Mouse (Mus musculus) cerebellum, adult 2 months (tissue): ENCODE measurements around the gene 1700011M02Rik. TPM values are rescaled to one million over a fixed set of nuclear protein-coding genes. Genes with fewer than 3 reads are reported as not detected.
"Not testable (repeated sequence)": the region's sequence is repeated elsewhere in the genome, so short reads cannot be mapped to it uniquely, and the experiment has no call there.

Experiments used
- DNase-seq, 2 experiments: peaks; one replicate each; pipeline ENCODE4 v3.0.0; 2021
- H3K27ac ChIP-seq: fragments of 200-500 bp; 2 replicates; pipeline ENCODE4 v1.5.1; 2012; ENCODE audit warnings: low read length, control low read depth, inconsistent platforms; ENCODE audit not compliant: insufficient read depth
- H3K27me3 ChIP-seq: fragments of 200-500 bp; 2 replicates; pipeline ENCODE4 v1.6.1; 2012; ENCODE audit warnings: inconsistent platforms, mild to moderate bottlenecking, low read length, moderate library complexity; ENCODE audit not compliant: control insufficient read depth, insufficient read depth
- H3K4me1 ChIP-seq: fragments of 200-500 bp; 2 replicates; pipeline ENCODE4 v1.6.1; 2011; ENCODE audit warnings: low read length; ENCODE audit not compliant: control insufficient read depth, insufficient read depth
- H3K4me3 ChIP-seq: fragments of 200-500 bp; replicated peaks from 2 replicates; pipeline ENCODE3; 2011; ENCODE audit warnings: mild to moderate bottlenecking, low read depth, low read length, control low read depth; ENCODE audit not compliant: insufficient read depth
- CTCF ChIP-seq: fragments of 200-500 bp; IDR thresholded peaks from 2 replicates; pipeline ENCODE4 v1.5.1; 2011; ENCODE audit warnings: low read depth, mild to moderate bottlenecking, control low read depth, low read length, moderate library complexity, borderline replicate concordance; ENCODE audit not compliant: insufficient read depth
- POLR2A ChIP-seq: fragments of 200-500 bp; IDR thresholded peaks from 2 replicates; pipeline ENCODE4 v1.6.1; 2011; ENCODE audit warnings: low read length, control low read depth, borderline replicate concordance; ENCODE audit not compliant: insufficient read depth
- WGBS: fragments of 180-500 bp; shearing (Covaris S2); methylation state at CpG from one replicate; pipeline ENCODE4 v1.1.7; 2018; 5-methylcytosine and 5-hydroxymethylcytosine counted together
- polyA plus RNA-seq: library from polyadenylated mRNA; depleted of rRNA; stranded (reverse); fragments of >200 nt; gene quantifications from 2 replicates; pipeline ENCODE4 v1.2.3, GENCODE M21; 2012; rRNA removed

1700011M02Rik gene
- polyA plus RNA-seq, 1 experiment, result not detected

- no peak for TF ChIP-seq POLR2A
- TF ChIP-seq CTCF, result no peak
- WGBS, result 68% methylated on average over 5 of the region's 5 CpGs
Measured at GRCm38 (mm10) chrX:102936743-102937142, 28.0 kb downstream of the 1700011M02Rik start.

DNA sequence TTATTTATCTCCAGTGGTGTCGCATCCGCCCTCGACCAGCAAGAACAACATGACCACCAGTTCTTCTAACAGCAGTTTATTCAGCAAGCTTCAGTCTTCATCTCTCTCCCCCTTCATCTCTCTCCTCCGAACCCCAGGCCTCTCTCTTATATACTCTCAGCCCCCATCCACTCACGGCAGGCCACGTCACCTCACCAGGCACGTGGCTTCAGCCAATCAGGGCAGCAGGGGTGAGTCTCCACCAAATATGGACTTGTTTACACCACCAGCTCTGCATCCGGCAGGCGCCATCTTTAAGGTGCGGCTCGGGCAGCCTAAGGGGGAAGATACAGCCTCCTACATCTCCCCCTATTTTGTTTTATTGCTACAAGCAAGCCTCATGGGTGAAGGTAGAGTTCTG is 41.4 kb downstream of the 1700011M02Rik start:
- not testable (repeated sequence) for H3K27me3 ChIP-seq, H3K4me1 ChIP-seq, H3K27ac ChIP-seq, H3K4me3 ChIP-seq
- WGBS, result 87% methylated on average over 11 of the region's 11 CpGs
- DNase-seq, result peak in 1 of 2 experiments; percentile 25

More at GRCm38 (mm10) chrX:102936743-102937142, 28.0 kb downstream of the 1700011M02Rik start:
- Histone ChIP-seq H3K27me3 (no peaks in the 10 kb centered on the region), H3K4me1 (peaks cover 3% of the 10 kb centered on the region; the same call in 1 of the 2 replicates), H3K27ac (no peak overlapping the region), H3K4me3 (no peak overlapping the region)
- no peak for DNase-seq

DNA sequence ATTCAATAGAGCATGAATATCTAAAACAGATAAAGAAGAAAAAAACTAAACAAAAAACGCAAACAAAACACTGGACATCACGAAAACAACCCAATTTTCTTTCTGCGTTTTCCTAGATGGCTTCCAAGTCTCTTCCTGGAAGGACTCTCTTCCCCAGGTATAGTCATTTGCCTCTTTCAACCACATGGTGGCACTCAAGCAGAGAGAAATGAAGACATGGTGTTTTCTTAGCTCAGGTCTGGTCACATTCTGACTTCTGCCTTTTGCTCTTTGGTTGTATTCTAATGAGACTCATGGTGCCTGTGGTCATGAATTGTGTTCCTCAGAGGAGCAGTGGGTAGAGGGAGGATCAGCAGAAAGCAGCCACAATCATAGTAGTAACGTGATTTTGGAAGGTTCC is 50.2 kb downstream of the 1700011M02Rik start:
- Histone ChIP-seq H3K27ac (no peak overlapping the region), H3K4me1 (no peaks in the 10 kb centered on the region), H3K27me3 (no peaks in the 10 kb centered on the region), H3K4me3 (no peak overlapping the region)
- peak; percentile 28 to 35 for DNase-seq
- WGBS, result 23% methylated on average over 4 of the region's 4 CpGs
- peak; percentile 19; the same call in 1 of the 2 replicates for TF ChIP-seq CTCF
- TF ChIP-seq POLR2A, result no peak

Other genes starting within 250 kb of the 1700011M02Rik start
- gene Gm3880, start 221.9 kb upstream of the 1700011M02Rik start, polyA plus RNA-seq, result not detected in 2 replicates
- gene Gm9112, start 201.3 kb upstream of the 1700011M02Rik start, polyA plus RNA-seq, result not detected in 2 replicates
- not detected in 2 replicates for gene Dmrtc1b, start 201.0 kb upstream of the 1700011M02Rik start, polyA plus RNA-seq
- not detected in 2 replicates for gene Dmrtc1c1, start 105.9 kb upstream of the 1700011M02Rik start, polyA plus RNA-seq
- gene Dmrtc1c2, start 54.3 kb upstream of the 1700011M02Rik start, polyA plus RNA-seq, result not detected in 2 replicates
- not detected in 2 replicates for gene 1700031F05Rik, start 40.9 kb upstream of the 1700011M02Rik start, polyA plus RNA-seq
- gene Dmrtc1a, start 218 bp upstream of the 1700011M02Rik start, polyA plus RNA-seq, result 3.7 and 3.8 TPM in 2 replicates
- not detected in 2 replicates for gene 1700018G05Rik, start 19.5 kb downstream of the 1700011M02Rik start, polyA plus RNA-seq